Mouse (Mus musculus) heart, embryonic 12.5 days (tissue): ENCODE data around the gene Serpine1. TPM values are rescaled to one million over a fixed set of nuclear protein-coding genes. Genes with fewer than 3 reads are reported as not detected.

Source experiments
- ATAC-seq: fragments of 200-750 bp; cut with Nextera tagmentation; 2 replicates; pipeline ENCODE4 v1.8.0; 2017; ENCODE audit warnings: moderate TSS enrichment, moderate library complexity; ENCODE audit not compliant: insufficient number of reproducible peaks, low FRiP score
- H3K27ac ChIP-seq: fragments of 300-500 bp; sonication (generic); 2 replicates; pipeline ENCODE4 v1.5.1; 2016; ENCODE audit warnings: mild to moderate bottlenecking, moderate library complexity; ENCODE audit not compliant: poor library complexity, severe bottlenecking
- H3K27me3 ChIP-seq: fragments of 300-500 bp; sonication (generic); replicated peaks from 2 replicates; pipeline ENCODE4 v1.6.1; 2016; ENCODE audit warnings: mild to moderate bottlenecking, moderate library complexity
- H3K36me3 ChIP-seq: fragments of 300-500 bp; sonication (generic); 2 replicates; pipeline ENCODE4 v1.6.1; 2016; ENCODE audit warnings: mild to moderate bottlenecking, moderate library complexity
- H3K4me1 ChIP-seq: fragments of 300-500 bp; sonication (generic); replicated peaks from 2 replicates; pipeline ENCODE4 v1.6.1; 2016; ENCODE audit warnings: mild to moderate bottlenecking
- H3K4me2 ChIP-seq: fragments of 300-500 bp; sonication (generic); 2 replicates; pipeline ENCODE4 v1.6.1; 2016; ENCODE audit warnings: mild to moderate bottlenecking, moderate library complexity
- H3K4me3 ChIP-seq: fragments of 300-500 bp; sonication (generic); 2 replicates; pipeline ENCODE4 v1.5.1; 2016; ENCODE audit warnings: mild to moderate bottlenecking
- H3K9ac ChIP-seq: fragments of 300-500 bp; sonication (generic); 2 replicates; pipeline ENCODE4 v1.6.1; 2016; ENCODE audit warnings: mild to moderate bottlenecking, moderate library complexity
- H3K9me3 ChIP-seq: fragments of 300-500 bp; sonication (generic); replicated peaks from 2 replicates; pipeline ENCODE4 v1.6.1; 2016; ENCODE audit warnings: mild to moderate bottlenecking, moderate library complexity
- WGBS: fragments of 180-500 bp; shearing (Covaris S2); methylation state at CpG from one replicate; pipeline ENCODE4 v1.1.7; 2016; 5-methylcytosine and 5-hydroxymethylcytosine counted together
- polyA plus RNA-seq: library from polyadenylated mRNA; unstranded; fragments of >200 nt; fragmentation: Nextera tagmentation; extraction: Ambion mirVana; gene quantifications from 2 replicates; pipeline ENCODE4 v1.2.1, GENCODE M21; 2016

Gene Serpine1
- polyA plus RNA-seq, 1 experiment from 2014 or later, result 0.70 TPM

- Histone ChIP-seq H3K4me1 (peaks cover 4% of the 10 kb centered on the region), H3K9me3 (no peaks in the 10 kb centered on the region), H3K36me3 (no peaks in the 10 kb centered on the region), H3K27ac (no peak overlapping the region), H3K9ac (no peak overlapping the region), H3K4me3 (no peak overlapping the region), H3K27me3 (no peaks in the 10 kb centered on the region), H3K4me2 (no peak overlapping the region)
- ATAC-seq, result no peak
- WGBS, result 84% methylated on average over 10 of the region's 10 CpGs
Observed at GRCm38 (mm10) chr5:137095135-137095534, 23.1 kb upstream of the Serpine1 start.

GRCm38 (mm10) chr5:137093720-137094119 is 21.7 kb upstream of the Serpine1 start:
- Histone ChIP-seq H3K4me1 (peaks cover 4% of the 10 kb centered on the region), H3K27me3 (no peaks in the 10 kb centered on the region), H3K9me3 (no peaks in the 10 kb centered on the region), H3K36me3 (no peaks in the 10 kb centered on the region), H3K27ac (no peak overlapping the region), H3K4me2 (no peak overlapping the region), H3K4me3 (no peak overlapping the region), H3K9ac (no peak overlapping the region)
- no peak for ATAC-seq
- WGBS, result 59% methylated on average over 9 of the region's 9 CpGs

GRCm38 (mm10) chr5:137091560-137091959 is 19.5 kb upstream of the Serpine1 start:
- no peak for ATAC-seq
- Histone ChIP-seq H3K9ac (no peak overlapping the region), H3K36me3 (no peaks in the 10 kb centered on the region), H3K4me1 (peaks cover 4% of the 10 kb centered on the region), H3K4me3 (no peak overlapping the region), H3K27ac (no peak overlapping the region), H3K27me3 (no peaks in the 10 kb centered on the region), H3K9me3 (no peaks in the 10 kb centered on the region), H3K4me2 (no peak overlapping the region)
- 62% methylated on average over 6 of the region's 6 CpGs for WGBS

GRCm38 (mm10) chr5:137090870-137091269 is 18.8 kb upstream of the Serpine1 start:
- Histone ChIP-seq H3K9ac (no peak overlapping the region), H3K4me3 (no peak overlapping the region), H3K9me3 (no peaks in the 10 kb centered on the region), H3K27me3 (no peaks in the 10 kb centered on the region), H3K4me1 (peaks cover 4% of the 10 kb centered on the region), H3K36me3 (no peaks in the 10 kb centered on the region), H3K4me2 (no peak overlapping the region), H3K27ac (no peak overlapping the region)
- WGBS, result 62% methylated on average over 10 of the region's 10 CpGs
- ATAC-seq, result no peak

- H3K27ac ChIP-seq, result 0 out of 2 replicates have a peak overlapping the region, but pooled peaks have one; percentile 44
- no peak overlapping the region for H3K4me3 ChIP-seq
- no peaks in the 10 kb centered on the region for H3K9me3 ChIP-seq
- H3K9ac ChIP-seq, result no peak overlapping the region
- H3K4me1 ChIP-seq, result no peaks in the 10 kb centered on the region; the same call in 1 of the 2 replicates
- H3K27me3 ChIP-seq, result no peaks in the 10 kb centered on the region
- 70% methylated on average over 8 of the region's 8 CpGs for WGBS
- no peaks in the 10 kb centered on the region for H3K36me3 ChIP-seq
- H3K4me2 ChIP-seq, result no peak overlapping the region
- ATAC-seq, result no peak
Observed at GRCm38 (mm10) chr5:137087410-137087809, 15.3 kb upstream of the Serpine1 start.

GRCm38 (mm10) chr5:137085731-137086130 is 13.7 kb upstream of the Serpine1 start:
- no peak overlapping the region for H3K4me2 ChIP-seq
- WGBS, result 78% methylated on average over 3 of the region's 3 CpGs
- H3K4me1 ChIP-seq, result no peaks in the 10 kb centered on the region; the same call in 1 of the 2 replicates
- H3K27ac ChIP-seq, result no peak overlapping the region
- no peak overlapping the region for H3K9ac ChIP-seq
- ATAC-seq, result no peak
- no peaks in the 10 kb centered on the region for H3K27me3 ChIP-seq
- H3K9me3 ChIP-seq, result no peaks in the 10 kb centered on the region
- no peaks in the 10 kb centered on the region for H3K36me3 ChIP-seq
- H3K4me3 ChIP-seq, result no peak overlapping the region

- Histone ChIP-seq H3K9me3 (no peaks in the 10 kb centered on the region), H3K27me3 (no peaks in the 10 kb centered on the region), H3K4me3 (no peak overlapping the region), H3K36me3 (no peaks in the 10 kb centered on the region), H3K4me2 (no peak overlapping the region), H3K9ac (no peak overlapping the region), H3K27ac (no peak overlapping the region), H3K4me1 (peaks cover 2% of the 10 kb centered on the region; the same call in 1 of the 2 replicates)
- 65% methylated on average over 6 of the region's 6 CpGs for WGBS
- no peak for ATAC-seq
Observed at GRCm38 (mm10) chr5:137085021-137085420, 13.0 kb upstream of the Serpine1 start.

- no peaks in the 10 kb centered on the region for H3K36me3 ChIP-seq
- H3K27me3 ChIP-seq, result no peaks in the 10 kb centered on the region
- H3K4me2 ChIP-seq, result no peak overlapping the region
- ATAC-seq, result no peak
- no peak overlapping the region for H3K9ac ChIP-seq
- 80% methylated on average over 4 of the region's 4 CpGs for WGBS
- H3K4me1 ChIP-seq, result peaks cover 20% of the 10 kb centered on the region
- no peak overlapping the region for H3K4me3 ChIP-seq
- H3K27ac ChIP-seq, result no peak overlapping the region
- no peaks in the 10 kb centered on the region for H3K9me3 ChIP-seq
Observed at GRCm38 (mm10) chr5:137083051-137083450, 11.0 kb upstream of the Serpine1 start.

GRCm38 (mm10) chr5:137079849-137080248 is 7.8 kb upstream of the Serpine1 start:
- peak overlapping the region; percentile 81 for H3K27ac ChIP-seq
- H3K9me3 ChIP-seq, result no peaks in the 10 kb centered on the region
- no peak overlapping the region for H3K4me2 ChIP-seq
- no peak overlapping the region for H3K4me3 ChIP-seq
- no peaks in the 10 kb centered on the region for H3K36me3 ChIP-seq
- peak; percentile 37; the same call in 1 of the 2 replicates for ATAC-seq
- H3K4me1 ChIP-seq, result peaks cover 51% of the 10 kb centered on the region
- 23% methylated on average over 5 of the region's 5 CpGs for WGBS
- H3K9ac ChIP-seq, result no peak overlapping the region
- no peaks in the 10 kb centered on the region for H3K27me3 ChIP-seq

- Histone ChIP-seq H3K9me3 (no peaks in the 10 kb centered on the region), H3K36me3 (no peaks in the 10 kb centered on the region), H3K4me3 (no peak overlapping the region), H3K9ac (no peak overlapping the region), H3K27me3 (no peaks in the 10 kb centered on the region), H3K4me1 (peaks cover 60% of the 10 kb centered on the region), H3K4me2 (no peak overlapping the region), H3K27ac (peak overlapping the region; percentile 81)
- WGBS, result 11% methylated on average over 6 of the region's 6 CpGs
- ATAC-seq, result no peak
Observed at GRCm38 (mm10) chr5:137078616-137079015, 6.5 kb upstream of the Serpine1 start.

GRCm38 (mm10) chr5:137078041-137078440 is 6.0 kb upstream of the Serpine1 start:
- H3K27ac ChIP-seq, result peak overlapping the region; percentile 81
- no peaks in the 10 kb centered on the region for H3K27me3 ChIP-seq
- WGBS, result 86% methylated on average over 14 of the region's 14 CpGs
- no peaks in the 10 kb centered on the region for H3K36me3 ChIP-seq
- no peak overlapping the region for H3K4me3 ChIP-seq
- no peak for ATAC-seq
- H3K9ac ChIP-seq, result no peak overlapping the region
- peaks cover 60% of the 10 kb centered on the region for H3K4me1 ChIP-seq
- H3K9me3 ChIP-seq, result no peaks in the 10 kb centered on the region
- no peak overlapping the region for H3K4me2 ChIP-seq

GRCm38 (mm10) chr5:137077187-137077586 is 5.1 kb upstream of the Serpine1 start:
- no peak overlapping the region for H3K9ac ChIP-seq
- no peak overlapping the region for H3K4me3 ChIP-seq
- WGBS, result 75% methylated on average over 7 of the region's 7 CpGs
- peak overlapping the region; percentile 94 for H3K27ac ChIP-seq
- no peaks in the 10 kb centered on the region for H3K9me3 ChIP-seq
- no peak overlapping the region for H3K4me2 ChIP-seq
- ATAC-seq, result no peak
- H3K36me3 ChIP-seq, result no peaks in the 10 kb centered on the region
- H3K4me1 ChIP-seq, result peaks cover 67% of the 10 kb centered on the region
- no peaks in the 10 kb centered on the region for H3K27me3 ChIP-seq
